Mouse (Mus musculus): ENCODE data around the gene Uhrf2. TPM values are rescaled to one million over a fixed set of nuclear protein-coding genes. Genes with fewer than 3 reads are reported as not detected.

The Uhrf2 gene
- total RNA-seq (2012; rRNA removed), result 26.7 and 29.0 TPM in 2 replicates
- 66.3 and 71.4 TPM in 2 replicates for total RNA-seq (2014; rRNA removed)
- polyA plus RNA-seq (2012; ENCODE audit: insufficient read length, low read depth), result 34.0 and 34.1 TPM in 2 replicates

- H3K79me2 ChIP-seq (replicated peaks; ENCODE audit: control insufficient read depth, extremely low read depth, insufficient read depth, poor library complexity, severe bottlenecking), result peaks cover 40% of the 10 kb centered on the region
- in situ Hi-C loops (cut with MboI; ENCODE audit: low pct_ligation_motif_present, low pct_unique_long_range_greater_than_20kb, low sequenced_read_pairs), result loop anchor here (10.0 kb wide), 1 partner anchor 85 kb away; no protein-coding TSS in a partner anchor
- dilution Hi-C loops (cut with MboI; ENCODE audit: extremely low pct_ligation_motif_present, extremely low pct_unique_long_range_greater_than_20kb, low sequenced_read_pairs), result no loop called here
- H3K4me3 ChIP-seq (replicated peaks in 1 of 3; ENCODE audit: low read depth in 2 of 3, low read length in 2 of 3, poor library complexity in 1 of 3), result peak within 1 kb of the TSS; percentile 64 to 97 (median 96)
- H3K27ac ChIP-seq (ENCODE audit: insufficient read depth, low read depth), result peak within 1 kb of the TSS; percentile 26; the same call in 1 of the 2 replicates
- H3K4me2 ChIP-seq (ENCODE audit: insufficient read depth, low read depth, poor library complexity, severe bottlenecking), result peak within 1 kb of the TSS; percentile 98
- TF ChIP-seq ETS1 (conservative IDR thresholded peaks at IDR 0.05; ENCODE audit: low read depth, low read length), result no peak
- peak; percentile 71 for TF ChIP-seq MXI1 (IDR thresholded peaks at IDR 0.05; ENCODE audit: low read depth, low read length)
- peak; percentile 55; the same call in 1 of the 2 replicates for TF ChIP-seq SIN3A (IDR thresholded peaks at IDR 0.05; ENCODE audit: low read length)
- peak; percentile 70 for TF ChIP-seq HCFC1 (IDR thresholded peaks at IDR 0.05; ENCODE audit: low read depth, low read length)
- TF ChIP-seq UBTF (IDR thresholded peaks at IDR 0.05; ENCODE audit: low read depth, low read length), result no peak
- TF ChIP-seq PAX5 (IDR thresholded peaks at IDR 0.05; ENCODE audit: low read length), result no peak
- 0 out of 2 replicates have a peak, but pooled peaks have one; percentile 1 for TF ChIP-seq USF1 (IDR thresholded peaks at IDR 0.05; ENCODE audit: low read depth, low read length)
- TF ChIP-seq CTCF (conservative IDR thresholded peaks at IDR 0.05 in 1 of 2, IDR thresholded peaks at IDR 0.05 in 1 of 2; ENCODE audit: low read depth in 2 of 2, low read length in 2 of 2), result no peak
- TF ChIP-seq ZKSCAN1 (IDR thresholded peaks at IDR 0.05; ENCODE audit: borderline replicate concordance, low read depth, low read length), result no peak
- no peak for TF ChIP-seq MAZ (IDR thresholded peaks at IDR 0.05; ENCODE audit: low read depth, low read length)
- TF ChIP-seq NRF1 (IDR thresholded peaks at IDR 0.05; ENCODE audit: low read depth, low read length), result no peak
- no peak for TF ChIP-seq JUND (conservative IDR thresholded peaks at IDR 0.05; ENCODE audit: low read depth, low read length)
- no peak for TF ChIP-seq MEF2A (IDR thresholded peaks at IDR 0.05; ENCODE audit: borderline replicate concordance, low read depth, low read length)
- TF ChIP-seq MAX (IDR thresholded peaks at IDR 0.05; ENCODE audit: low read length), result peak; percentile 70; the same call in 1 of the 2 replicates
- TF ChIP-seq IRF4 (IDR thresholded peaks at IDR 0.05; ENCODE audit: low read depth, low read length), result peak; percentile 55; the same call in 1 of the 2 replicates
- TF ChIP-seq EP300 (IDR thresholded peaks at IDR 0.05; ENCODE audit: low read length), result no peak
- TF ChIP-seq BHLHE40 (IDR thresholded peaks at IDR 0.05; ENCODE audit: low read depth, low read length), result no peak
- TF ChIP-seq ELF1 (IDR thresholded peaks at IDR 0.05; ENCODE audit: low read depth, low read length), result peak; percentile 73
- TF ChIP-seq TCF12 (IDR thresholded peaks at IDR 0.05; ENCODE audit: low read depth, low read length), result peak; percentile 65
- TF ChIP-seq POLR2AphosphoS2 (IDR thresholded peaks at IDR 0.05; ENCODE audit: low read depth, low read length), result no peak
- no peak for TF ChIP-seq RCOR1 (conservative IDR thresholded peaks at IDR 0.05; ENCODE audit: low read depth, low read length)
- TF ChIP-seq ZC3H11A (IDR thresholded peaks at IDR 0.05; ENCODE audit: low read depth, low read length), result no peak
- TF ChIP-seq RAD21 (IDR thresholded peaks at IDR 0.05; ENCODE audit: low read depth, low read length), result no peak
- no peak for TF ChIP-seq E2F4 (IDR thresholded peaks at IDR 0.05; ENCODE audit: insufficient replicate concordance, low read depth, low read length)
- peak; percentile 69 for TF ChIP-seq TBP (conservative IDR thresholded peaks at IDR 0.05; ENCODE audit: low read depth, low read length)
- TF ChIP-seq USF2 (conservative IDR thresholded peaks at IDR 0.05; ENCODE audit: low read depth, low read length), result no peak
- 0 out of 2 replicates have a peak, but pooled peaks have one; percentile 57 for TF ChIP-seq ZMIZ1 (IDR thresholded peaks at IDR 0.05; ENCODE audit: low read depth, low read length)
- TF ChIP-seq MAFK (IDR thresholded peaks at IDR 0.05; ENCODE audit: insufficient replicate concordance, low read length), result no peak
- TF ChIP-seq KAT2A (IDR thresholded peaks at IDR 0.05; ENCODE audit: insufficient replicate concordance, low read length), result no peak
- TF ChIP-seq NELFE (IDR thresholded peaks at IDR 0.05; ENCODE audit: low read depth, low read length), result peak; percentile 74
- no peak for TF ChIP-seq GABPA (IDR thresholded peaks at IDR 0.05; ENCODE audit: insufficient replicate concordance, low read depth, low read length)
- peak; percentile 82 for TF ChIP-seq POLR2A (IDR thresholded peaks at IDR 0.05; ENCODE audit: low read depth, low read length)
- no peak for TF ChIP-seq CHD1 (IDR thresholded peaks at IDR 0.05; ENCODE audit: low read depth, low read length)
- TF ChIP-seq MYC (IDR thresholded peaks at IDR 0.05; ENCODE audit: low read depth, low read length), result no peak
- TF ChIP-seq ZNF384 (IDR thresholded peaks at IDR 0.05; ENCODE audit: low read depth, low read length), result no peak
- no peak for TF ChIP-seq SMC3 (IDR thresholded peaks at IDR 0.05; ENCODE audit: low read depth, low read length)
- TF ChIP-seq JUN (IDR thresholded peaks at IDR 0.05; ENCODE audit: insufficient read depth, low read depth, low read length), result no peak
- peak; percentile 100 for TF ChIP-seq CHD2 (IDR thresholded peaks at IDR 0.05; ENCODE audit: low read length)
- peak within 1 kb of the TSS; percentile 95 for H3K9ac ChIP-seq (ENCODE audit: insufficient read depth, low read depth)
- H3K27me3 ChIP-seq (replicated peaks), result no peaks in the 10 kb centered on the region
- H3K9me3 ChIP-seq (replicated peaks; ENCODE audit: low read length), result peaks cover 4% of the 10 kb centered on the region
- no peaks in the 10 kb centered on the region for H3K36me3 ChIP-seq (replicated peaks in 1 of 2; ENCODE audit: control insufficient read depth in 1 of 2, insufficient read depth in 1 of 2, low read length in 1 of 2)
- DNase-seq (ENCODE audit: extremely low read depth), result peak; percentile 86
- peaks cover 3 to 38% of the 10 kb centered on the region in 2 experiments; a peak in 2 of 4 replicates for H3K4me1 ChIP-seq (ENCODE audit: control insufficient read depth in 1 of 2, insufficient read depth in 2 of 2)
These were observed at the start of gene Uhrf2 for GRCm38 (mm10) chr19:30029894-30030635. TSS of gene Uhrf2 (plus strand) at chr19:30030513.
